Mouse (Mus musculus) lung, embryonic 14.5 days (tissue): ENCODE measurements around the gene Akr1a1. TPM values are rescaled to one million over a fixed set of nuclear protein-coding genes. Genes with fewer than 3 reads are reported as not detected.
A peak's percentile ranks its signal among the peaks of the same experiment; 100 is the strongest.

Source experiments
- ATAC-seq: fragments of 200-750 bp; cut with Nextera tagmentation; 2 replicates; pipeline ENCODE4 v1.8.0; 2017; ENCODE audit warnings: mild to moderate bottlenecking, moderate TSS enrichment, moderate library complexity; ENCODE audit not compliant: insufficient read depth
- DNase-seq: peaks from one replicate; pipeline ENCODE4 v3.0.0-alpha.2; 2015
- H3K27ac ChIP-seq: fragments of 300-500 bp; sonication (generic); 2 replicates; pipeline ENCODE4 v1.5.1; 2014; ENCODE audit warnings: low read depth, mild to moderate bottlenecking, moderate library complexity
- H3K27me3 ChIP-seq: fragments of 300-500 bp; sonication (generic); 2 replicates; pipeline ENCODE4 v1.6.1; 2014; ENCODE audit warnings: low read length, control low read depth; ENCODE audit not compliant: insufficient read depth
- H3K36me3 ChIP-seq: fragments of 300-500 bp; sonication (generic); 2 replicates; pipeline ENCODE4 v1.6.1; 2014; ENCODE audit warnings: control low read depth; ENCODE audit not compliant: insufficient read depth
- H3K4me1 ChIP-seq: fragments of 300-500 bp; sonication (generic); 2 replicates; pipeline ENCODE4 v1.6.1; 2014; ENCODE audit warnings: antibody characterized with exemption, control low read depth; ENCODE audit not compliant: insufficient read depth
- H3K4me2 ChIP-seq: fragments of 300-500 bp; sonication (generic); 2 replicates; pipeline ENCODE4 v1.6.1; 2014; ENCODE audit warnings: mild to moderate bottlenecking
- H3K4me3 ChIP-seq: fragments of 300-500 bp; sonication (generic); 2 replicates; pipeline ENCODE4 v1.5.1; 2014; ENCODE audit warnings: low read depth, low read length
- H3K9ac ChIP-seq: fragments of 300-500 bp; sonication (generic); 2 replicates; pipeline ENCODE4 v1.6.1; 2014
- H3K9me3 ChIP-seq: fragments of 300-500 bp; sonication (generic); 2 replicates; pipeline ENCODE4 v1.6.1; 2016; ENCODE audit warnings: low read depth, low read length, control low read depth
- CTCF ChIP-seq: IDR thresholded peaks from 2 replicates; pipeline ENCODE4 v1.5.1; 2016; ENCODE audit warnings: antibody characterized with exemption, low read depth
- WGBS: fragments of 180-500 bp; shearing (Covaris S2); extraction: QIAGEN DNeasy Blood & Tissue Kit; methylation state at CpG from one replicate; pipeline ENCODE4 v1.1.7; 2014; 5-methylcytosine and 5-hydroxymethylcytosine counted together
- polyA plus RNA-seq: library from polyadenylated mRNA; unstranded; fragments of >200 nt; fragmentation: Nextera tagmentation; extraction: Ambion mirVana; gene quantifications from 2 replicates; pipeline ENCODE4 v1.2.1, GENCODE M21; 2014

The Akr1a1 gene
- polyA plus RNA-seq, 1 experiment from 2014 or later: 759 TPM

DNA sequence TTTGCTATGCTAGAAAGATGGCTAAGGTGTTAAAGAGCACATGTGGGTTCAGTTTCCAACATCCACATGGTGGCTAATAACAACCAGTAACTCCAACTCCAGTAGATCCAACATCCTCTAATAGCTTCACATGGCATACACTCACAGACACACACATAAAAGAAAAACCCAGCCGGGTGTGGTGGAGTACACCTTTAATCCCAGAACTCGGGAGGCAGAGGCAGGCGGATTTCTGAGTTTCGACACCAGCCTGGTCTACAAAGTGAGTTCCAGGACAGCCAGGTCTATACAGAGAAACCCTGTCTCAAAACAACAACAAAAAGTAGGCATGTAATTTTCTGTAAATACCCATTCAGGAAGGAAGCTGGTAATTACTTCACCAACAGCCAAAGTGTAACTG is 26.6 kb downstream of the Akr1a1 start:
- DNase-seq: no peak
- WGBS: 90% methylated on average over 4 of the region's 4 CpGs
- H3K27me3 ChIP-seq: no peaks in the 10 kb centered on the region

DNA sequence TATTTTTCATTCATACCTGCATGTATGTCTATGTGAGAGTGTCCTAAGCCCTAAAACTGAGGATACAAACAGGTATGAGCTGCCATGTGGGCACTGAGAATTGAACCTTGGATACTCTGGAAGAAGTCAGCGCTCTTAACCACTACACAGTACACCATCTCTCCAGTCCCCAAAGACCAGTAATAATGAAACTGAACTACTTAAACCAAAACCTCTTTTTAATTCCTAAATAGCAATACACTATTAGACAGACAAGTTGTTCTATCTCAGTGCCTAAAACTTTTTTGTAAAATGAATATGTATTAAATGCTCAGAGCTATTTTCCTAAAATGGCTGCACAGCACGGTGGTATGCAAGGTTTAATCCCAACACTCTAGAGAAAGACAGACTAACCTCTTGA is 36.2 kb downstream of the Akr1a1 start:
- 97% methylated on average over 2 of the region's 2 CpGs for WGBS
- Histone ChIP-seq H3K36me3 (peaks cover 79% of the 10 kb centered on the region), H3K4me2 (no peak overlapping the region), H3K27me3 (no peaks in the 10 kb centered on the region), H3K9me3 (no peaks in the 10 kb centered on the region), H3K4me3 (no peak overlapping the region), H3K27ac (no peak overlapping the region), H3K4me1 (no peaks in the 10 kb centered on the region), H3K9ac (no peak overlapping the region)
- no peak for DNase-seq
- no peak for ATAC-seq
- TF ChIP-seq CTCF: no peak

More for the DNA sequence above, 26.6 kb downstream of the Akr1a1 start:
- no peak overlapping the region for H3K4me2 ChIP-seq
- no peaks in the 10 kb centered on the region for H3K9me3 ChIP-seq
- no peak overlapping the region for H3K4me3 ChIP-seq
- H3K36me3 ChIP-seq: peaks cover 31% of the 10 kb centered on the region
- H3K4me1 ChIP-seq: 0 out of 2 replicates have a peak, but pooled peaks cover 5% of the 10 kb centered on the region
- no peak overlapping the region for H3K9ac ChIP-seq
- no peak for TF ChIP-seq CTCF
- no peak overlapping the region for H3K27ac ChIP-seq
- no peak for ATAC-seq

GRCm38 (mm10) chr4:116612621-116613020 is 38.9 kb downstream of the Akr1a1 start:
- ATAC-seq (no peak), DNase-seq (no peak)
- Histone ChIP-seq H3K27me3 (no peaks in the 10 kb centered on the region), H3K9me3 (no peaks in the 10 kb centered on the region), H3K4me3 (no peak overlapping the region), H3K27ac (no peak overlapping the region), H3K36me3 (peaks cover 73% of the 10 kb centered on the region), H3K4me1 (no peaks in the 10 kb centered on the region), H3K4me2 (no peak overlapping the region), H3K9ac (no peak overlapping the region)
- WGBS: 92% methylated on average over 2 of the region's 2 CpGs
- TF ChIP-seq CTCF: no peak

DNA sequence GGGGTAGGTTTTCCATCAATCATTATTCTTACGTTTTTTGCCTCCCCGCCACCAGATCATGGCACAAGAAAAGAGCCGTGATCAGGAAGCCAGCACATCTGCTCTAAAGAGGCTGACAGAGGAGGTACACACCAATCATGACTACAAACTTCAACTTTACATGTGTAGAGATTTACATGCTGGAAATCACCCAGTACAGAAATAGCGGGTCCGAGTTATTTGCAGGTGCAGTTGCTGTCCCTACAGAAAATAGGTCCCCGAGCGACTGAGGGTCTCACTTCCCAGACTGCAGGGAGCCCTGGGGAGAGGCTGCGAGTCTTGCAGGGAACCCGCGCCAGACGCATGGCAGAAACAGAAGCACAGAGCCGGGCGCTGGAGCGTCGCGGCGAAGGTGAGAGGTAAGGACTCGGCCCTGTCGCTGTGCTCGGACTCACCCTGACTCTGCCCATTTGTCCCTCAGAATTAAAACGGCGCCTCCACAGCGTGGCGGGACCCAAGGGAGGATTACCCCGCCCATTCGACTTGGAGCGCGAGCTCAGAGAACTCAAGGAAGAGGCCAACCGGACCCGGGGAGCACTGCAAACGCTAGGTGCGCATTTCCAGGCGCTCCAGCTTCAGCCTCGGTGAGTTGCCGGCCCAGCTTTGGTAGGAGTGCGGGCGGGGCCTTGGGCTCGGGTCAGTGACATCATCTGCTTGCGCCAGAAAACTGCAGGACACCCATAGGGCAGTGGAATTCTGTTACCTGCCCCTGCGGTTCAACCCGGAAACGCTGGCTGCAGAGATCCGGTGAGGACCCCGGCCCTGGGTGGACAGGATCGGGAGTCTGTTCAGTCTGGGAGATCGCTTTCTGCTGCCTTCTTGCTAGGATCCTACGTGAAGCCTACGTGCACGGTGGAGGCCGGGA is 54.2 kb downstream of the Akr1a1 start:
- under 1% methylated on average over 50 of the region's 50 CpGs for WGBS
- Histone ChIP-seq H3K4me2 (peak overlapping the region; percentile 91), H3K27ac (peak overlapping the region; percentile 68), H3K4me1 (0 out of 2 replicates have a peak, but pooled peaks cover 3% of the 10 kb centered on the region), H3K9me3 (no peaks in the 10 kb centered on the region), H3K9ac (peak overlapping the region; percentile 60), H3K36me3 (peaks cover 40% of the 10 kb centered on the region), H3K27me3 (no peaks in the 10 kb centered on the region), H3K4me3 (peak overlapping the region; percentile 50)
- peak; percentile 40; the same call in 1 of the 2 replicates for TF ChIP-seq CTCF
- ATAC-seq (peak; percentile 96), DNase-seq (peak; percentile 94)

GRCm38 (mm10) chr4:116596379-116596778 is 55.1 kb downstream of the Akr1a1 start, which contains the start of gene Ccdc17:
TSS of gene Ccdc17 (plus strand) at chr4:116596654.
- Histone ChIP-seq H3K27me3 (no peaks in the 10 kb centered on the region), H3K9me3 (no peaks in the 10 kb centered on the region), H3K27ac (peak within 1 kb of the TSS; percentile 68), H3K9ac (peak within 1 kb of the TSS; percentile 60), H3K4me2 (peak within 1 kb of the TSS; percentile 91), H3K4me3 (peak within 1 kb of the TSS; percentile 50), H3K36me3 (peaks cover 40% of the 10 kb centered on the region), H3K4me1 (0 out of 2 replicates have a peak, but pooled peaks cover 3% of the 10 kb centered on the region)
- DNase-seq: no peak
- ATAC-seq: no peak
- TF ChIP-seq CTCF: no peak
- 25% methylated on average over 5 of the region's 5 CpGs for WGBS

- ATAC-seq (no peak), DNase-seq (no peak)
- no peak overlapping the region for H3K9ac ChIP-seq
- H3K27ac ChIP-seq: no peak overlapping the region
- no peaks in the 10 kb centered on the region for H3K27me3 ChIP-seq
- H3K4me2 ChIP-seq: no peak overlapping the region
- H3K4me1 ChIP-seq: 0 out of 2 replicates have a peak, but pooled peaks cover 3% of the 10 kb centered on the region
- no peak for TF ChIP-seq CTCF
- 0 out of 2 replicates have a peak overlapping the region, but pooled peaks have one; percentile 50 for H3K4me3 ChIP-seq
- peaks cover 40% of the 10 kb centered on the region for H3K36me3 ChIP-seq
- 73% methylated on average over 8 of the region's 8 CpGs for WGBS
- H3K9me3 ChIP-seq: no peaks in the 10 kb centered on the region
Measured at GRCm38 (mm10) chr4:116595793-116596192, 55.7 kb downstream of the Akr1a1 start.

Other genes with a start within 250 kb of the Akr1a1 start
- 33.6 and 37.3 TPM in 2 replicates for gene Mast2, start 187.5 kb downstream of the Akr1a1 start, polyA plus RNA-seq
- 3.4 and 3.8 TPM in 2 replicates for gene Ipp, start 144.1 kb downstream of the Akr1a1 start, polyA plus RNA-seq
- 21.2 and 27.7 TPM in 2 replicates for gene Tmem69, start 95.7 kb downstream of the Akr1a1 start, polyA plus RNA-seq
- 39.5 and 41.5 TPM in 2 replicates for gene Gpbp1l1, start 94.0 kb downstream of the Akr1a1 start, polyA plus RNA-seq
- gene Ccdc17, start 55.0 kb downstream of the Akr1a1 start, polyA plus RNA-seq: 2.6 and 3.4 TPM in 2 replicates
- gene Nasp, start 23.7 kb downstream of the Akr1a1 start, polyA plus RNA-seq: 164 and 168 TPM in 2 replicates
- gene Prdx1, start 33.9 kb upstream of the Akr1a1 start, polyA plus RNA-seq: 1,429 and 1,485 TPM in 2 replicates
- gene Mmachc, start 56.7 kb upstream of the Akr1a1 start, polyA plus RNA-seq: 18.0 and 20.7 TPM in 2 replicates
- gene Ccdc163, start 56.8 kb upstream of the Akr1a1 start, polyA plus RNA-seq: 30.0 and 35.1 TPM in 2 replicates
- gene Tesk2, start 69.3 kb upstream of the Akr1a1 start, polyA plus RNA-seq: 6.6 and 7.8 TPM in 2 replicates
- 35.6 and 41.4 TPM in 2 replicates for gene Toe1, start 156.0 kb upstream of the Akr1a1 start, polyA plus RNA-seq
- gene Mutyh, start 156.0 kb upstream of the Akr1a1 start, polyA plus RNA-seq: 14.7 and 16.8 TPM in 2 replicates
- gene Hpdl, start 170.0 kb upstream of the Akr1a1 start, polyA plus RNA-seq: 0.71 and 0.91 TPM in 2 replicates
- gene Zswim5, start 225.7 kb upstream of the Akr1a1 start, polyA plus RNA-seq: 0.47 and 0.79 TPM in 2 replicates